Mouse (Mus musculus) MN1 (cell line): Measurements from ENCODE around the gene Oit1.
A peak's percentile ranks its signal among the peaks of the same experiment; 100 is the strongest.

Source experiments
- DNase-seq: peaks from one replicate; pipeline ENCODE4 v3.0.0-alpha.2; 2016; ENCODE audit warnings: low spot score

The Oit1 gene

GRCm38 (mm10) chr14:8335947-8336346, 42.6 kb downstream of the Oit1 start:
- DNase-seq, result no peak

GRCm38 (mm10) chr14:8334511-8334910, 44.0 kb downstream of the Oit1 start:
- no peak for DNase-seq

GRCm38 (mm10) chr14:8332314-8333252, 46.0 kb downstream of the Oit1 start:
- DNase-seq, result no peak

DNA sequence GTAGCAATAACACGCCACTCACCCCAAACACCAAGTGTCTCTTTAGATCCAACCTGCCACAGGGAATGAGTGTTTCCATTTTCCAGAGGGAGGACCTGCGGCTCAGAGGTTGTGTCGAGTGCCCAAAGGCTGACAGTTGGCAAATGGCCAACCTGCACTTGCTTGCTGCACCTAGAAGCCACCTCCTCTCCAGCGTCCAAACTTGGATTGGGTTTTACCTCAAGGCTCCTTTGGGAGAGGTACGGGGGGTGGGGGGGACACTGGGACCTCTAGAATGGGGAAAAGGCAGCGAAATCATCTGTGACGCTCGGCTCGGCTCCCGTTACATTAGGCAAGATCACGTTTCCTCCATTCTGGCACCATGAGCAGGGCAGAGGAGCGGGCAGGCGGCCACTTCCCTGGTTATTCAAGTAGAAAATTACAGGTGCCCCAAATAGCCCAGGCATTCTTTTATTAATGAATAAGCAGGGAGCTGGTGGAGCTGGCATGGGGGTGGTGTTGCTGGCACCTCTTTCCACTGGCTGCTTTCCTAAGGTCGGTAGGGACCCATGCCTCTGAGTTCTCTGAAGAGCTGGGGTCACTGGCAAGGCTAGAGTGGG, 47.1 kb downstream of the Oit1 start:
- DNase-seq, result no peak

GRCm38 (mm10) chr14:8330390-8330789, 48.2 kb downstream of the Oit1 start:
- no peak for DNase-seq

DNA sequence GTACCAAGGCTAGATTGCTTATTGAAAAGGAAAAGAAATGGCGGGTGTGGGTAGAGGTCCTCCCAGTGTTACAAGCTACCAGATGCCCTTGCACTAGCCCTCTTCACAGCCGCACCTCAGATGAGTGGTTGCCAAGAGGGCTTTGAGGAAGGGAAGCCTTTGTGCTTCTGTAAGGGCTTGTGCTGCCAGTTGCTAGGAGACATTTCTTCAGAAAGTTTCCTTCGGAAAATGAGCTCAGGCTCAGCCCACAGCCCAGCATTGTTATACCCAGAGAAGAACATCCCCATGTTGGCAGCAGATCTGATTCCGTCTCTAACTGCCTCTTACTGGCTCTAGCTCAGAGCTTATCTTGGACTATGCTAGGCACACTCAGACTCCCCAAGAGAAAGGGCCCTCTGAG, 49.0 kb downstream of the Oit1 start:
- no peak for DNase-seq

GRCm38 (mm10) chr14:8327371-8327770, 51.2 kb downstream of the Oit1 start:
- DNase-seq, result no peak

DNA sequence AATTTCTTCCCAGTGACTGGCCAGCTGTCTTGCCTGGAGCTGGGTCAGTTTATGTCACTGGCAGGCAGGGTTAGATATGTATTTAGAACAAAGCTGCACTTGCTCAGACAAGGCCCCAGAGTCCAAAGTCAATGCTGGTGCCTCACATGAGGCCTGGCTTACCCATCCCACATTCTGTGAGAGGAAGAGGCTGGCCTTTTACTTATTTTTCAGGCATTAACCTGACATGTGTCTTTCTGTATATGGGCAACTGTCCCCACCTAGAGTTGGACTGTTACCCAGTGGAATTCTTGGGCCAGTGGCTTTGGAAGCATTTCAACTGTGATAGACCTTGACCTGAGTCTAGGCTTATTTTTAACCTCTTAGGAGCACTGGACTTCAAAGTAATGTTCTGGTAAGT, 51.6 kb downstream of the Oit1 start:
- DNase-seq, result no peak

- no peak for DNase-seq
Measured at GRCm38 (mm10) chr14:8325746-8326145, 52.8 kb downstream of the Oit1 start.

- no peak for DNase-seq
Measured at GRCm38 (mm10) chr14:8320528-8320927, 58.0 kb downstream of the Oit1 start.

DNA sequence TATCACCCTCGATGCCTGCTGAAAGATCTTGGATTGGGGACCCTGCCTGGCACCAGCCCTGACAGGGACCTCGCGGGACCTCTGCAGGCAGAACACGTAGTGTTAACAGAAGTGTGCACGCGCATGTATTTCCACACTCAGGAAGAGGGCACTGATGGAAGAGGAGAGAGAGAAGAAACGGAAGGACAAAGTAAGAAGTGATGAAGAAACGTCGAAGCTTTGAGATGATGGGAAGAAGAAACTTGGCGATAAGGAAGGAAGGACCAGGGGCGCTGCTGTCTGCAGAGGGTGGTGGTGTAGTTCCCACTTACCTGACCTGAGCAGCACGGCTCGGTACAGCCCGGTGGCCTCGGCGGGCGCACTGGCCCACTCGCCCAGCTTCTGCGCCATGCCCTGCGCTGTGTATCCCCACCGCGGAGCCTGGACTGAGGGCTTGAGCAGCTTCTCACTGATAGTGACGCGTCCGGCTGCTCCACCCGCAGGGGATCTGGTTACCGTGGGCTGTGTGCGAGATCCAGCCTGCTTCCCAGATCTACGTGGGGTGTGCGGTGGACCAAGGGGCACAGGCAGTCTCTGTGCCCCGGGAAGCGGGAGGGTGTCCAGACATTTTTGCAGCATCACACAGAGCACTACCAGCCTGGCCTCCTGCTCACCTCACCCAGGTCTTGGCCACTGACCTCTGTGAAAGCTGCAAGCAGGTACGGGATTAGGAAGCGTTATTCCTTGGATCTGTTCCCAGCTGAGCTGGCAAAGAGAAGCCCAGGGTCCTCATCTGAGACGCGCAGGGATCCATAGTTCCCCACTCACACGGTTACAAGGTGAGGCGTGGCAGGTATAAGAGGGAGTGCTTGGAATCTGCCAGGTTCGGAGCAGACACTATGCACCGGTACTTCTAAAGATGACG, 61.1 kb downstream of the Oit1 start, which contains the start of gene Fam107a:
TSS of gene Fam107a (minus strand) at position 830 of the 904 bp plus-strand sequence.
- no peak for DNase-seq

- DNase-seq, result no peak
Measured at GRCm38 (mm10) chr14:8316366-8317193, 62.0 kb downstream of the Oit1 start.

DNA sequence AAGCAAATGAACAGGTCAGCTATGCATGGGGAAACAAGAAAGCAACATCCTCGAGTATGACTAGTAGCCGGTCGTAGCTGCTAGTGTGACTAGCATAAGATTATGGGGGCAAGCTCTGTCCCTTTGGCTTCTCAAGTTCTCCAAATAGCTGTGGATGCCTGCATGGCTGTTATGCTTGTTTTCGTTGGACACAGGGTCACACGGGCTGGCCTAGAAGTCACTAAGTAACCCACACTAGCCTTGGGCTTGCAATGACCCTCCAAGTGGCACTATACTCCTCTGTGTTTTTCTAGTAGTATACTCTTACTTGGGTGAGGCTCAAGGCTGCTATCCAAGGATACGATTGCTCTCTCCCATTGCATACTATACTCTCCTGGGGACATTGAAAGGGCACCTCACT, 63.4 kb downstream of the Oit1 start:
- no peak for DNase-seq

DNA sequence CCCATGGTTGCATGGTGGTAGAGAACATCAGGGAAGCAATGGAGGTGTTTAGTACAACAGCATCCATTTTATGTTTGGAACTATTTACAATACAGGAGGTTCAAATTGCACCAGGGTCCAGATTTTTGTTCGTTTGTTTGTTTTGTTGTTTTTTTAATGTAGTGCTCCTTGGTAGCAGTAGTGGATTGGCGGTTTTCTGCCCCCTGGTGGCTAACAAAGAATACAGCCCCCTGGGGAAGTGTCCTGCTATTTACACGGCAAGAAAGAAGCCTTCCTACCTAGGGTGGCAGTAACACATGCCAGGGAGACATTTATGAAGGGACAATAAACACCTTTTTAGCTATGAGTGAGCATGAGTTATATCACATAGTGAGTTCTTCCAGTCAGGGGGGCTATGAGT, 64.0 kb downstream of the Oit1 start:
- DNase-seq, result peak; percentile 18

- no peak for DNase-seq
Measured at GRCm38 (mm10) chr14:8313877-8314276, 64.7 kb downstream of the Oit1 start.

GRCm38 (mm10) chr14:8309621-8310141, 68.9 kb downstream of the Oit1 start:
- DNase-seq, result no peak

DNA sequence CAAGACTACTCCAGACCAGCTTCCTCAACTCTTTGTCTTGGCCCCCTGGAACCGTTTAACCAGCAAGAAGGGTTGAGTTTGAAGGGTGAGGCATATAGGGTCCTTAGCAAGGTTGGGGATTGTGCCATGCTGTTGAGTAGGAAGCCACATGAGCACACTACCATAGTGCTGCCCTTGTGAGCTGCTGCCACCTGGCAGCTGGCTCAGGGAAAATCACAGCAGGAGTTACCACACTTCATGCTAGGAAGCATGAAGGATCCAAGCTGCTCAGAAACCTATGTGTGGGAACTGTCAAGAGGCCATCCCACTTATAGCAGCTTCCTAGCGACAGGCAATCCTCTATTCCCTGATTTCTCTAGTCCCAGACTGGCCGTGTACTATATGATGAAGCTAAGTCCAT, 69.9 kb downstream of the Oit1 start:
- no peak for DNase-seq

DNA sequence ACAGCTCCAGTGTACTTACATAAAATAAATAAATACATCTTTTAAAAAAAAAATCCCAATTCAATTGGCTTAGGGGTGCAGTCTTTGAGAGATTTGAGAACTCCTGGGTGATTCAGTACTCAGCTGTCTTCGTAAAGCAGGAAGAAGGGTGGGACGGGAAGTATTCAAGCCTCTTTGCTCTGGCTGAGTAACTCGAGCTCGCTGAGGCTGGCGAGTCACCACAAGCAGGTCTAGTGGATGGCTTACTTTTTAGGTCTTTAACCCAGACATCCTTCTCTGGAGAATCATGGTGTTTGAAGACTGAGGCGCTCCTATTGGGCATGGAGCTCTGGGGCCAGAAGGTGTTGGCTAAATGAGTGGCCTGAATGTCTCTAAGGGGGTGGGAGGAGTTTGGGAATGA, 71.7 kb downstream of the Oit1 start:
- DNase-seq, result no peak

- no peak for DNase-seq
Measured at GRCm38 (mm10) chr14:8305014-8305413, 73.5 kb downstream of the Oit1 start.

DNA sequence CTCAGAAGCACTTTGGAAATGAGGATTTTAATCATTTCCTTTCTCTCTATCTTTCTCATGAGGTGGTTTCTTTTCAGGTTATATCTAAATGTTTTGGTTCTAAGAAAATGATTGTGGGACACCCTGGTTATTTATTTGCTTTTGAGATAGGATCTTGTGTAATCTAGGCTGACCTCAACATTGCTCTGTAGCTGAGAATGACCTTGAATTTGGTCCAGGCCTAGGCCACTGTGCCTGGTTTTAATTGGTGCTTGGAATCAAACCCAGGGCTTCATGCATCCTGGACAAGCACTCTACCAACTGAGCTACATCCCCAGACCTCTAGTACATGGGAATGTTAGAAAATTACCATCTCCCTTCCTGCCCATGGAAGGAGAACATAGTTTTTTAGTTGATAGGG, 74.5 kb downstream of the Oit1 start:
- no peak for DNase-seq

DNA sequence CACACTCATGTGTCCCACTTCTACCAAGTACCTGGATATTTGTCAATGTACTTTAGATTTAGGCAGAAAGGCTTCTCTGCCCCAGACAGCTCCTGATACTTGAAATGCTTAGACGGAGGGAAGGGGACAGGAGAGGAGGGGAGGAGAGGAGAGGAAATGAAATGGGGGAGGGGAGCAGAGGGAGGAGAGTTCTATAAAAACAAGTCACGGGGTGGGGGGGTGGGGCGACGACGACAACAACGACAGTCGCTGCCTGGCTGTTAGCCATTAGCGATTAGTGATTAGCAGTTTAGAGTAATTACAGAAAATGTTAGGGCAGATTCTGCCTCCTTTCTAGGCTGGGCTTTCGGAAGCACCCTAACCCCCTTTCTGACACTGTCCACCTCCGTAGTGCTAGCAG, 75.9 kb downstream of the Oit1 start:
- DNase-seq, result no peak
